Mouse (Mus musculus): ENCODE measurements around the gene Kremen1.
A peak's percentile ranks its signal among the peaks of the same experiment; 100 is the strongest.

Kremen1 gene

GRCm38 (mm10) chr11:5175141-5175540 lies 86.2 kb downstream of the Kremen1 start:
- DNase-seq (ENCODE audit: low read depth, low spot score) = no peak

GRCm38 (mm10) chr11:5172861-5173260 lies 88.5 kb downstream of the Kremen1 start:
- DNase-seq (ENCODE audit: low read depth, low spot score) = no peak

- no peak for DNase-seq (ENCODE audit: low read depth, low spot score)
Measured at GRCm38 (mm10) chr11:5167311-5167710, 94.0 kb downstream of the Kremen1 start.

- peak; percentile 55 for DNase-seq (ENCODE audit: low read depth, low spot score)
Measured at GRCm38 (mm10) chr11:5165471-5165916, 95.9 kb downstream of the Kremen1 start.

GRCm38 (mm10) chr11:5164310-5164709 lies 97.0 kb downstream of the Kremen1 start:
- no peak for DNase-seq (ENCODE audit: low read depth, low spot score)

GRCm38 (mm10) chr11:5163421-5163820 lies 97.9 kb downstream of the Kremen1 start:
- no peak for DNase-seq (ENCODE audit: low read depth, low spot score)

- DNase-seq (ENCODE audit: low read depth, low spot score) = peak; percentile 63
Measured at GRCm38 (mm10) chr11:5160722-5161485, 100.5 kb downstream of the Kremen1 start.

- no peak for DNase-seq (ENCODE audit: low read depth, low spot score)
Measured at GRCm38 (mm10) chr11:5158056-5158455, 103.3 kb downstream of the Kremen1 start.

GRCm38 (mm10) chr11:5154961-5155805 lies 106.2 kb downstream of the Kremen1 start:
- peak; percentile 30 for DNase-seq (ENCODE audit: low read depth, low spot score)

- peak; percentile 39 for DNase-seq (ENCODE audit: low read depth, low spot score)
Measured at GRCm38 (mm10) chr11:5151680-5152337, 109.5 kb downstream of the Kremen1 start, which contains the start of gene Emid1. Gene Emid1 (minus strand): TSS chr11:5152257.

GRCm38 (mm10) chr11:5151247-5151630 lies 110.1 kb downstream of the Kremen1 start:
- DNase-seq (ENCODE audit: low read depth, low spot score) = no peak

GRCm38 (mm10) chr11:5150416-5151246 lies 110.7 kb downstream of the Kremen1 start:
- no peak for DNase-seq (ENCODE audit: low read depth, low spot score)

- no peak for DNase-seq (ENCODE audit: low read depth, low spot score)
Measured at GRCm38 (mm10) chr11:5149955-5150354, 111.4 kb downstream of the Kremen1 start.

- no peak for DNase-seq (ENCODE audit: low read depth, low spot score)
Measured at GRCm38 (mm10) chr11:5149249-5149648, 112.1 kb downstream of the Kremen1 start.

- no peak for DNase-seq (ENCODE audit: low read depth, low spot score)
Measured at GRCm38 (mm10) chr11:5145600-5145999, 115.8 kb downstream of the Kremen1 start.

GRCm38 (mm10) chr11:5141965-5142364 lies 119.4 kb downstream of the Kremen1 start:
- DNase-seq (ENCODE audit: low read depth, low spot score) = no peak
